Mouse (Mus musculus): ENCODE data around the gene Trim62. TPM values are rescaled to one million over a fixed set of nuclear protein-coding genes. Genes with fewer than 3 reads are reported as not detected.

Gene Trim62
- total RNA-seq, 2 experiments from 2014 or later: 0.34 to 0.45 TPM

- DNase-seq (ENCODE audit: low spot score): no peak
These were observed 2.2 kb downstream of the Trim62 start for GRCm38 (mm10) chr4:128885540-128885939.

- DNase-seq (ENCODE audit: low spot score): no peak
These were observed 3.2 kb downstream of the Trim62 start for GRCm38 (mm10) chr4:128886571-128886970.

GRCm38 (mm10) chr4:128887026-128887425 is 3.6 kb downstream of the Trim62 start:
- DNase-seq (ENCODE audit: low spot score): no peak

- no peak for DNase-seq (ENCODE audit: low spot score)
These were observed 4.3 kb downstream of the Trim62 start for GRCm38 (mm10) chr4:128887641-128888091.

GRCm38 (mm10) chr4:128888436-128888990 is 5.1 kb downstream of the Trim62 start:
- no peak for DNase-seq (ENCODE audit: low spot score)

GRCm38 (mm10) chr4:128889752-128890630 is 6.6 kb downstream of the Trim62 start:
- DNase-seq (ENCODE audit: low spot score): no peak

GRCm38 (mm10) chr4:128891157-128891556 is 7.8 kb downstream of the Trim62 start:
- DNase-seq (ENCODE audit: low spot score): no peak

GRCm38 (mm10) chr4:128891746-128892145 is 8.4 kb downstream of the Trim62 start:
- DNase-seq (ENCODE audit: low spot score): no peak

- no peak for DNase-seq (ENCODE audit: low spot score)
These were observed 8.8 kb downstream of the Trim62 start for GRCm38 (mm10) chr4:128892188-128892587.

GRCm38 (mm10) chr4:128894112-128894511 is 10.7 kb downstream of the Trim62 start:
- no peak for DNase-seq (ENCODE audit: low spot score)

- DNase-seq (ENCODE audit: low spot score): no peak
These were observed 12.5 kb downstream of the Trim62 start for GRCm38 (mm10) chr4:128895841-128896240.

- no peak for DNase-seq (ENCODE audit: low spot score)
These were observed 13.3 kb downstream of the Trim62 start for GRCm38 (mm10) chr4:128896667-128897066.

- DNase-seq (ENCODE audit: low spot score): no peak
These were observed 14.6 kb downstream of the Trim62 start for GRCm38 (mm10) chr4:128897911-128898421.

GRCm38 (mm10) chr4:128899332-128899731 is 16.0 kb downstream of the Trim62 start:
- no peak for DNase-seq (ENCODE audit: low spot score)

- DNase-seq (ENCODE audit: low spot score): no peak
These were observed 17.1 kb downstream of the Trim62 start for GRCm38 (mm10) chr4:128900484-128900883.

- no peak for DNase-seq (ENCODE audit: low spot score)
These were observed 19.0 kb downstream of the Trim62 start for GRCm38 (mm10) chr4:128902390-128902789.

GRCm38 (mm10) chr4:128904035-128904800 is 20.8 kb downstream of the Trim62 start:
- no peak for DNase-seq (ENCODE audit: low spot score)

- DNase-seq (ENCODE audit: low spot score): no peak
These were observed 21.9 kb downstream of the Trim62 start for GRCm38 (mm10) chr4:128905251-128905650.

GRCm38 (mm10) chr4:128906757-128907156 is 23.4 kb downstream of the Trim62 start:
- DNase-seq (ENCODE audit: low spot score): no peak

- no peak for DNase-seq (ENCODE audit: low spot score)
These were observed 24.0 kb downstream of the Trim62 start for GRCm38 (mm10) chr4:128907238-128907968.
